Mouse (Mus musculus) cortical plate, adult 2 months (tissue): Measurements from ENCODE around the gene Pip4k2b.

ENCODE experiments used
- CTCF ChIP-seq: fragments of 200-500 bp; IDR thresholded peaks from 2 replicates; pipeline ENCODE4 v1.5.1; 2011; ENCODE audit warnings: mild to moderate bottlenecking, control low read depth, low read length; ENCODE audit not compliant: insufficient read depth; ENCODE audit errors: extremely low read depth
- POLR2A ChIP-seq: fragments of 200-500 bp; IDR thresholded peaks from 2 replicates; pipeline ENCODE4 v1.6.1; 2011; ENCODE audit warnings: mild to moderate bottlenecking, low read length, control low read depth; ENCODE audit not compliant: insufficient read depth; ENCODE audit errors: extremely low read depth

GRCm38 (mm10) chr11:97758125-97758524, 13.6 kb upstream of the Pip4k2b start:
- TF ChIP-seq POLR2A: no peak
- TF ChIP-seq CTCF: no peak
